Mouse (Mus musculus): ENCODE data around the gene Asb8.
A peak's percentile ranks its signal among the peaks of the same experiment; 100 is the strongest.

The Asb8 gene

DNA sequence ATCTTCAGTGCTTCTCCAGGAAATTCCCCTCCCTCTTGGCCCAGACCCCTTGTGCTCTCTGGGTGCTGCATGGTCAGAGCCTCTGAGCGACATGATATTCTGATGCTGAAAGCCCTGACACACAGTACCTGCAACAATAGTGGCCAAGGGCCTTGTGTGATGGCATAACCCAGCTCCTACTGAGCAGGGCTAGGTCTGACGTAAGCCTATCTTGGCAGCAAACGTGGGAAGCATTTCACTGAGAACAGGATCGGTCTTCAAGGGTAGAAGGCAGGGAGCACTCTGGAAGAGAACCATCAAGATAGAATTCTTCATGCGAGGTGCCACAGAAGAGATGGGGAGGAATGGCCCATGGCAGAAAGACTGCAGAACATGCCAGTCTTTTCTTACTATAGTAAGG, at the start of gene Asb8:
Gene Asb8, minus strand, starts transcription at position 101 of the 400 bp plus-strand sequence.
- DNase-seq: no peak

DNA sequence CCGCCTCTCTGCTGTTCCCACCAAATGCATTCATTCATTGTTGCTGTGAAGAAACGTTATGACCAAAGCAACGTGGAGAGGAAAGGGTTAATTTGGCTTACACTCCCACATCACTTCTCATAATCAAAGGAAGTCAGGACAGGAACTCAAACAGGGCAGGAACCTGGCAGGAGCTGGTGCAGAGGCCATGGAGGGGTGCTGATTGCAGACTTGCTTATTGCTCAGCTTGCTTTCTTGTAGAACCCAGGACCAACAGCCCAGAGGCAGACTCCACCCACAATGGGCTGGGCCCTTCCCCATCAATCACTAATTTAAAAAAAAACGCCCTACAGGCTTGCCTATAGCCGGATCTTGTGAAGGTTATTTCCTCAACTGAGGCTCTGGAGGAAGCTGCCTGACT, 48.7 kb upstream of the Asb8 start:
- no peak for DNase-seq

- DNase-seq: no peak
Observed at GRCm38 (mm10) chr15:98213336-98213870, 48.0 kb upstream of the Asb8 start.

DNA sequence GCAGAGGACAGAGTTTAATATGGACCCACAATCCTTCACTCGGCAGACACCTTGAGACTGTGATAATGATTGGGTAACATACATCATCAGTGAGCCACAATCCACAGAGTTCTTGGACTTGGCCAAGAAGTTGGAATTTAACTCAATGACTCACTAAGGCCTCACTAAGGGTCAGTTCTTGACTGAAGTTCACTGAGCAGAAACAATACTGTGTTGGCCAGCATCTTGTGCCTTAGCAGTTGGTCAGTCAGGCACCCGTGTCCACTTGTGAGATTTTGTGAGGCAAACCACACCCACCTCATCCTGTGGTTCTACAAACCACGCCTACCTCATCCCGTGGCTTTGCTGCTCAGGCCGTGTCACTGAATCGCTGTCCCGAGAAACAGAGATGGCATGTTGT, 44.3 kb upstream of the Asb8 start:
- DNase-seq: no peak

GRCm38 (mm10) chr15:98195442-98195841, 30.0 kb upstream of the Asb8 start, which contains the start of gene Olfr288:
Olfr288 (minus strand) TSS chr15:98195542.
- DNase-seq: no peak

DNA sequence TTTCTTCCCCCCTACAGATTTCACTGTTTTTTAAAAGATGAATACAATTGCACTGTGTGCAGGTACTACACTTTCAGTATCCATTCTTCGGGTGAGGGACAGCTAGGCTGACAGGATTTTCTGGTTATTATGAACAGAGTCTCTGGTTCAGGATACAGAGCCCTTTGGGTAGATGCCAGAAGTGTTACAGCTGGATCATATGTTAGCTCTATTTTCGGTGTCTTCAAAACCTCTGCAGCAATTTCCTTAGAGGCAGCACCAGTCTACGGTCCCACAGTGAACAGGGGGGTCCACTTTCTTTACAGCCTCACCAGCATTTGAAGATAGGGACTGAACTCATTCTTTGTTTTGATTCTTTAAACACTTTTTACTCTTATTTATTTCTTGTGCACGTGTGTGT, 19.0 kb upstream of the Asb8 start:
- DNase-seq: no peak

DNA sequence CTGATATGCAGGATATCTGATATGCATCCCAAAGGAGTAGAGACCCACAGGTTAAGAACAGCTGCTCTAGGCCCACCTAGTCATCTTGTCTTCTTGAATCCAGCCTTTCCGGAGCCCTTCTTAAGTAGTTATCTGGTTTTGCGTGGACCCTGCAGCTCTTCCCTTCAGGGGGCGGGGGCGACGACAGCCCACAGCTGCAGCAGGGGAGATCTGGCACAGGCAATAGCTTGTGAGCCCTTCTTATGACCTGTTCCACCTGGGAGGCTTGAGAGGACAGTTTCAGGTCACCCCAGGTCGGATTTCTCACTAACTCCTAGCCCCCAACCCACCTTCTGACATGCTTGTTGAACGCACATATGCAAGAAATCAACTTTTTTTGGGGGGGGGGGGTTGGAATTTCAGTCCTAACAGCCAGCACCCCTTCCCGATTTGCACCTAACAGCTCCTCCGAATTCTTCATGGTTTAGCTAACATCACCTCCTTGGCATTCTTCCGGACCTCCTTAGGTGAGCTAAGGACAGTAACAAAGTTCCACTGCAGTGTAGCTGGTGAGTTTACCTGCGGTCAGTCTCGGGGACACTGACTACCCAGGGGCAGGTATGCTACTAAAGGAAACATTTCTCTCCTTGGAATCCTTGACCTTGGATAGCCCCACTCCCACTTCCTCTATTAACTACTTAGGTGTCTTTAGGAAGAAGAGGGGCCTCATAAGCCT, 16.6 kb upstream of the Asb8 start:
- peak; percentile 33 for DNase-seq

DNA sequence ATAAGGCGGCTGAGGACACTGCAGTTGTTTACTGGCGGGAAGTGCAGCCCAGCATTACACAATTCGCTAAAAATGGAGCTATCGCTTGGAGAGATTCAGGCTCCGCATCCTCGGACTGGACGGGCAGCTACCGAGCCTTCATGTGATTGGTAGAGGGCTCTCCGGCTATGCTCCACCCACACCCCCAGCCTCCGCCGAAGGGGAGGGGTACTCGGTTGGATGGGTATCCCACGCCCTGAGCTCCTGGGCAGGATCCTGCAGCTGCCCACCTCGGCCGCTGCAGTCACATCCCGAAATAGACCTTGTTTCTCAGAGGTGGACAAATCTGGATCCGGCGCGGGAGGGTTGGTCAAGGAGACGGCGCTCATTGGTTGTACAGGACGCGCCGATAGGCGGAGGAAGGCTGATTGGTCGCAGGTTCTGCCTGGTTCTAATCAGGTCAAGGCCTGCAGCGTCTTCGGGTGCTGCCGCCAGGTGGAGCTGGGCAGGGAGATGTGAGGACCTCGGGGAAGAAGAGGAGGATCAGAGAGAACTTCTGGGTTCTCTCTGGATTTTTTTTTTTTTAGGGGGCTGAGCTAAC, 15.8 kb upstream of the Asb8 start:
- peak; percentile 97 for DNase-seq

DNA sequence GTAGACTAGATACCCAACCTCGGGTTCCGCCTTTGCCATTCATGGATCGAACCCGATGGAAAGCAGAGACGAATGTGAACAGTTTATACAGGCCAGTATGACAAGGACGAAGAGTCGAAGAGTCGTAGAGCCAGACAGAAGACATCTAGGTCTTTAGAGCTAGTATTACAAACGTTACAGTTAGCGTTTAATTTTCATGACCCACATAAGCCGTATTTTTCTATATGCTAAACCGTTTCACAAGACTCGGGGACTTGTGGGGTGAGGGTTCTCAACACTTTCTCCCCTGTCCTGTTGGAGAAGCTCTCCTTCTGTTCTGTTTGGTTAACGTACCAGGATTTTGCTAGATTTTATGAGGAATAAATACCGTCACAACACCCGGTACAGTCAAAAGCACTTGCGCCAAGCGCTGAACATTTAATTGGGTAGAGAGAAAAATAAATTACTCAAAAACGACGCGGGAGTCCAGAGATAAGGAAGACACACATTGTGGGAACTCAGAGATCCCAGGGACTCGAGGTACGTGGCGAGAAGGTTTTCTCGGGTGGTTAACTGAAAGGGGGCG, 15.2 kb upstream of the Asb8 start:
- DNase-seq: no peak

GRCm38 (mm10) chr15:98177320-98177719, 11.9 kb upstream of the Asb8 start:
- DNase-seq: no peak

DNA sequence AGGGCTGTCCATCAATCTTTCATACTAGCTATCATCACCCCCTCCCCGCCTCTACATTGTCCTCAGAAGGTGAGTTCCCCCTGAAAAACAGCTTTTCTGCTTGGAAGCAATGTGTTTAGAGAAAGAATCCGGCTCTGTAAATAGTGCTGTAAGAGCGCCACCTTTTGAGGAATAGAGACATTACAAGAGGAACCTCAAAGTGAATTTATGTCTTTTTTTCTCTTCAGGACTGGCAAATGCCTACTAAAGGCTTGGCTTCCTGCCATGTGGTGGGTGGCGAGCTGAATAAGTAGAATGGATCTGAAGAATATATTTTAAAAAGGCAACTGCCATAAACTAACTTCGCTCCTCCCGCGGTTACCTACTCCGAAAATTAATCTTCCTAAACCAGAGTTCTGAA, 8.4 kb upstream of the Asb8 start:
- DNase-seq: peak; percentile 61

- DNase-seq: no peak
Observed at GRCm38 (mm10) chr15:98172113-98172512, 6.7 kb upstream of the Asb8 start.

DNA sequence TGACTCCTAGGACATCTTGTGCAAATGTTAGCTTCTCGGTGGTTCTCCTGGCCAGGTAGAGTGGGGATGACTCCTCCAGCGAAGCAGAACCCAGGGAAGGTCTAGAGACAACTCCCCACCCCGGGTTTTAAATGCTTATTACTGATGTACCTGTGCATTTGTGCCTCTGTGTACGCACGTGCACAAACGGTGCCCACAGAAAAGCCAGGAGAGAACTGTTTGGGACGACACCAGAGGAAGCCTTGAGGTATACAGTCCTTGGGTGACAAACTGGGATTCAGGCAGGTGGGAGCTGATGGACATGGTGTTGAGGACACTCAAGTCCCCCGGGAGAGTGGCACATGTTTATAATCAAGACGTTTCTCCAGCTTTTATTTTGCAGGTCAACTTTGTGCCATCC, 5.5 kb upstream of the Asb8 start:
- DNase-seq: no peak

GRCm38 (mm10) chr15:98170365-98170764, 4.9 kb upstream of the Asb8 start:
- DNase-seq: no peak

- peak; percentile 35 for DNase-seq
Observed at GRCm38 (mm10) chr15:98168622-98169004, 3.2 kb upstream of the Asb8 start.

- peak; percentile 88 for DNase-seq
Observed at GRCm38 (mm10) chr15:98167645-98168621, 2.5 kb upstream of the Asb8 start.

DNA sequence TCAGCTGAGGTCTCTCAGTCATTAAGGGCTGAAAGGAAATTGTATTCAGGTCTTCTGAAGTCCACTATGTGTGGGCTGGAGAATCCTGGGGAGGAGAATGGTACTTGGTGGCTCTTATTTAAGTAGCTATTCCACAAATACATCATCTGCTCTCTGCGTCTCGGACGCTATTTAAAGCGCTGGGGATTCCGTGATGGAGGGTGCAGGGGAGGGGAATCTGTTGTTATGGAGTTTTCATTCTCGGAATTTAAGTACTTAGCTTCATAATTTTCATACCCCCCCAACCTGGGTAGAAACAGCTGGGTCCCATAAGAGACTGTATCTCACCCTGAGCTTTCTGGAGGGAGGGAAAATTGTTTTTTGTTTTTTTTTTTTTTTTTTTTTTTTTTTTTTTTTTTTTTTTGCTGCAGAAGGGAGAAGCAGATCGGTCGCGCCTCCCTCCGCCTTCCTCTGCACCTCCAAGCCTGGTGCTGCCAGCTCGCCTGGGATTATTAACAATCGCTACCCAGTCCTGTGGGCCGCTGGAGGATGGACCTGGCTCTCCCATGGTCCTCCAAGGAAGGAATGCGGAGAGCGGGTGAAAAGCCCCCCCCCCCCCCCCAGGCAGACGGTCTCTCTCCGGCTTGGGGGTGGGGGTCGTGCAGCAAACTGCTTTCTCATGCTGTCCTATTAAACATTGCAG, 1.7 kb upstream of the Asb8 start, which contains the start of gene Ccdc184:
Gene Ccdc184, plus strand, starts transcription at position 196 of the 682 bp plus-strand sequence.
- DNase-seq: peak; percentile 33

DNA sequence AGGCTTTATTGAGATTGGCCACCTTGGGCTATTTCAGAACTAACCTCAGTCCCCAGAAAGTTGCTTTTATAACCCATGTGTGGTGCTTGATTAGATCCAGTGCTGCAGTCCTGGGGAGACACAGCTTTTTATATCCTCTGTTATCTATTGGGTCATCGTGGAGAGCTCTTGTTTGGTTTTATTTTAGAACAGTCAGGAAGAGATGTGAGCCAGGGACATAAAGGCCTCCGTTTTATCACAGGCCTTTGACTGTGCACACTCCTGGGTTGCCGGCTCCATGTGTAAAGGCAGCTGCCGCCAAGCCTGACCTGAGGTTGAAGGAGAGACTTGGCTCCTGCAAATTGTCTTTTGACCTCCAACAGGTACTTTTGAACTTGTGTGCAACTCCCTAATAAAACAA, 2.9 kb downstream of the Asb8 start:
- DNase-seq: no peak

DNA sequence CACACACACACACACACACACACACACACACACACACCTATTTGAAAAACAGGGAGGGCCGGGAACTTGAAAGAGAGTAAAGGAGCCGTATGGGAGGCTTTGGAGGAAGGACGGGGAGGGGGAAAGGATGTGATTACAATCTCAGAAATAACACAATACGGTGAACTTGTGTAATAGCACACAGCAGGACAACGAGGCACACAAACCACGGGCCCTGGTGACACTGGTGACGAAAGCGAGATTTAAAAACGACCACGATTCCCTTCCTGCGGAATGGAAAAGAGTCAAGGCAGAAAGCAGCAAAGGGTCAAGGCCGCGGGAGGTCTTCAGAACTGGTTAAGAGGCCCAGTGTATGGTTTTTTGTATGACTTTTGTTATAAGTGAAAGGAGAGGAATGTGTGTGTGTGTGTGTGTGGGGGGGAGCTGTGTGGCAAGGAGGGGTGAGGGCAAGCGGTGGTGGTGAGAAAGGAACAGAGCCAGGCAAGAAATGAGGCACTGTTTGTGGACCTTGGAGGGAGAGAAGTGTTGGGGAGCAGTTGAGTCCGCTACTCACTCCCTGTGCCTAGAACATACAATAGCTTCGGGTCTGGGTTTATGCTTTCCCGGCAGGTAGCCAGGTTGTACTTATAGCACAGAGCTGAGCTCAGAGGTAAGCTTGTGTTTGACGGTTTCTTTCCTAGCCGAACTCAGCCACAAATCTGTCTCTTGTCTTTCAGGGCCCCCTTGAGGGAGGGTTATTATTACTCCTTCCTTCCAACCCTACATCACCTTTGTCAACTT, 4.2 kb downstream of the Asb8 start:
- no peak for DNase-seq

DNA sequence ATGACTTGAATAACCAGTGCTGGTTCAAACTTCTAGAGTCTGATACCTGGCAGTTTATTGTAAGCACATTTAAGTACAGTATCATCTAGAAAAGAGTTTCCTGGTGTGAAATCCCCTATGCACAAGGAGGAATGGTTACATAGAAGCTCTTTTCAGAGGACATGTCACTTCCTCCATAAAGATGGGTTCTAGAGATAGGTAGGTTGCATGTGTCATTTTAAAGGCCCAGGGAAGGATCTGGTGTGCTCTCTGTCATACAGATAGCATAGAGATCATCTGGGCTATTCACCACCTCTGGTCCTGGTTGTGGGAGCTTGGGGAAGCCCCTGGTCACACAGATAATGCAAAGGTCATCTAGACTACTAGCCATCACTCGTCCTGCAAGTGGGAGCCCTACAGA, 8.2 kb downstream of the Asb8 start:
- no peak for DNase-seq

- no peak for DNase-seq
Observed at GRCm38 (mm10) chr15:98155944-98156343, 9.5 kb downstream of the Asb8 start.
